Mouse (Mus musculus) forebrain, embryonic 14.5 days (tissue): Measurements from ENCODE around the gene Zbtb12. TPM values are rescaled to one million over a fixed set of nuclear protein-coding genes. Genes with fewer than 3 reads are reported as not detected.
A peak's percentile ranks its signal among the peaks of the same experiment; 100 is the strongest.

Experiments
- ATAC-seq: fragments of 200-750 bp; cut with Nextera tagmentation; 2 replicates; pipeline ENCODE4 v1.8.0; 2017; ENCODE audit warnings: mild to moderate bottlenecking, moderate library complexity
- DNase-seq: peaks from one replicate; pipeline ENCODE4 v3.0.0-alpha.2; 2015; ENCODE audit warnings: low spot score
- H3K27ac ChIP-seq: fragments of 300-500 bp; sonication (generic); 2 replicates; pipeline ENCODE4 v1.5.1; 2014; ENCODE audit warnings: low read depth, mild to moderate bottlenecking, control low read depth, low read length, moderate library complexity
- H3K27me3 ChIP-seq: fragments of 300-500 bp; sonication (generic); replicated peaks from 2 replicates; pipeline ENCODE4 v1.6.1; 2014; ENCODE audit warnings: low read length, control low read depth, mixed read lengths; ENCODE audit not compliant: control insufficient read depth, insufficient read depth
- H3K36me3 ChIP-seq: fragments of 300-500 bp; sonication (generic); 2 replicates; pipeline ENCODE4 v1.6.1; 2014; ENCODE audit warnings: low read length, control low read depth; ENCODE audit not compliant: control insufficient read depth, insufficient read depth
- H3K4me1 ChIP-seq: fragments of 300-500 bp; sonication (generic); 2 replicates; pipeline ENCODE4 v1.6.1; 2014; ENCODE audit warnings: antibody characterized with exemption, low read length, control low read depth; ENCODE audit not compliant: control insufficient read depth, insufficient read depth
- H3K4me2 ChIP-seq: fragments of 300-500 bp; sonication (generic); 2 replicates; pipeline ENCODE4 v1.6.1; 2014; ENCODE audit warnings: mild to moderate bottlenecking, control low read depth, low read length
- H3K4me3 ChIP-seq: fragments of 300-500 bp; sonication (generic); 2 replicates; pipeline ENCODE4 v1.5.1; 2014; ENCODE audit warnings: low read depth, low read length, control low read depth
- H3K9ac ChIP-seq: fragments of 300-500 bp; sonication (generic); 2 replicates; pipeline ENCODE4 v1.6.1; 2014; ENCODE audit warnings: mild to moderate bottlenecking, low read length, control low read depth, moderate library complexity
- H3K9me3 ChIP-seq: fragments of 300-500 bp; sonication (generic); replicated peaks from 2 replicates; pipeline ENCODE4 v1.6.1; 2016; ENCODE audit warnings: low read length, control low read depth, mixed read lengths; ENCODE audit not compliant: control insufficient read depth
- WGBS: fragments of 180-500 bp; shearing (Covaris S2); extraction: QIAGEN DNeasy Blood & Tissue Kit; methylation state at CpG from one replicate; pipeline ENCODE4 v1.1.7; 2014; 5-methylcytosine and 5-hydroxymethylcytosine counted together
- polyA plus RNA-seq: library from polyadenylated mRNA; unstranded; fragments of >200 nt; fragmentation: Nextera tagmentation; extraction: Ambion mirVana; gene quantifications from 2 replicates; pipeline ENCODE4 v1.2.1, GENCODE M21; 2014

The Zbtb12 gene
- polyA plus RNA-seq, 1 experiment from 2014 or later = 3.5 TPM

DNA sequence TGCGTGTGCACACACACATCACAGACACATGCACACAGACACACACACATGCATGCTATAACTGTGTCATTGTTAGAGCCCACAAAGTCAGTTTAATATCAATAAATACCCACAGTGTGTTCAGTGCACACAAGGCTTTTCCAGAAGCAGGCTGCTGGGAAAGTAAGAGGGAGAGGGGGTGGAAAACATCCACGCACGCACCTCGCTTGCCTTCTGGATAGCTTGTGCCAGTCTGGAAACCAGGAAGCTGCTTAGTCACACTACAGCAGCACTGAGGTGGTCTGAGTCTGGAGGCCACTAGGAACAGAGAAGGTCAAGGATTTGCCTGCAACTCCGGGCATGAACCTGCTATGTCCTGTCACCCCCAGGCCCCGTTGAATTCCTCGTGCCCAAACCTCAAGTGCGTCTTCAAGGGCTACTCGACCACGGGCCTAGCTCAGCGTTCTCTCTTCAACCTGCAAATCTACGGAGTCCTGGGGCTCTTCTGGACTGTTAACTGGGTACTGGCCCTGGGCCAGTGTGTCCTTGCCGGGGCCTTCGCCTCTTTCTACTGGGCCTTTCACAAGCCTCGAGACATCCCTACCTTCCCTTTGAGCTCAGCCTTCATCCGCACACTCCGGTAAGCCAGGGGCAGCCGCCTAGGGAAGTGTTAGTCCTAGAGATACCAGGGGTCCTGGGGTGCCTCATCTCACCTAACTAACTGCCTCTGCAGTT is 48.2 kb downstream of the Zbtb12 start:
- Histone ChIP-seq H3K4me1 (peaks cover 7% of the 10 kb centered on the region; the same call in 1 of the 2 replicates), H3K9ac (no peak overlapping the region), H3K27ac (no peak overlapping the region), H3K4me2 (no peak overlapping the region), H3K27me3 (no peaks in the 10 kb centered on the region), H3K4me3 (no peak overlapping the region), H3K36me3 (no peaks in the 10 kb centered on the region), H3K9me3 (no peaks in the 10 kb centered on the region)
- DNase-seq (no peak), ATAC-seq (no peak)
- WGBS = 85% methylated on average over 18 of the region's 18 CpGs

- no peak for DNase-seq
- WGBS = 79% methylated on average over 4 of the region's 4 CpGs
- Histone ChIP-seq H3K27ac (no peak overlapping the region), H3K27me3 (no peaks in the 10 kb centered on the region), H3K36me3 (no peaks in the 10 kb centered on the region), H3K9ac (no peak overlapping the region), H3K4me1 (peaks cover 7% of the 10 kb centered on the region; the same call in 1 of the 2 replicates), H3K4me3 (no peak overlapping the region), H3K4me2 (no peak overlapping the region), H3K9me3 (no peaks in the 10 kb centered on the region)
- ATAC-seq = no peak
Observed at GRCm38 (mm10) chr17:34928841-34929240, 49.6 kb downstream of the Zbtb12 start.

DNA sequence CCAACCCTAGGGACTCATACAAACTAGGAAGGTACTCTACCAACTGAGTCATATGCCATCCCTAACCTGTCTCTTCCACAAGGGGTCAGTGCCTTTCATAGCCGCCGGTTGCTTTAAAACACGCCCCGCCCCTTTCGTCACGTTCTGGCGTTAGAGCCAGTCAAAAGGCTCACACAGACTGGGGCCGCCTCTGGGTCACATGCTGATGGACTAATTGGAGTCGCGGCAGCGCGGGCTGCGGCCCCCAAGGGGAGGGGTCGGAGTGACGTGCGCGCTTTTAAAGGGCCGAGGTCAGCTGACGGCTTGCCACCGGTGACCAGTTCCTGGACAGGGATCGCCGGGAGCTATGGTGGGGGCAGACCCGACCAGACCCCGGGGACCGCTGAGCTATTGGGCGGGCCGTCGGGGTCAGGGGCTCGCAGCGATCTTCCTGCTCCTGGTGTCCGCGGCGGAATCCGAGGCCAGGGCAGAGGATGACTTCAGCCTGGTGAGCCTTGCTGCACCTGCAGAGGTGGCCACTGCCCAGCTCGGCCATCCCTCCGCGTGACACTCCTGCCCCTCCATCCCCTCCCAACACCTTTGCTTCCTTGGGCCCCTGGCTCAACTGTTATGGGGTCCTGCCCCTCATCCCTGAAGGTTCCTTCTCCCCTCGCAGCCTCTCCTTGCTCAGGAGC is 51.9 kb downstream of the Zbtb12 start, which contains the start of gene Neu1:
Gene Neu1 (plus strand): TSS at position 193 of the 674 bp plus-strand sequence.
- Histone ChIP-seq H3K27me3 (no peaks in the 10 kb centered on the region), H3K4me2 (peak within 1 kb of the TSS; percentile 97), H3K9ac (peak within 1 kb of the TSS; percentile 79), H3K36me3 (0 out of 2 replicates have a peak, but pooled peaks cover 6% of the 10 kb centered on the region), H3K9me3 (no peaks in the 10 kb centered on the region), H3K4me3 (peak within 1 kb of the TSS; percentile 68), H3K27ac (0 out of 2 replicates have a peak within 1 kb of the TSS, but pooled peaks have one; percentile 30), H3K4me1 (peaks cover 7% of the 10 kb centered on the region; the same call in 1 of the 2 replicates)
- ATAC-seq (peak; percentile 97), DNase-seq (peak; percentile 98)
- WGBS = under 1% methylated on average over 38 of the region's 38 CpGs

DNA sequence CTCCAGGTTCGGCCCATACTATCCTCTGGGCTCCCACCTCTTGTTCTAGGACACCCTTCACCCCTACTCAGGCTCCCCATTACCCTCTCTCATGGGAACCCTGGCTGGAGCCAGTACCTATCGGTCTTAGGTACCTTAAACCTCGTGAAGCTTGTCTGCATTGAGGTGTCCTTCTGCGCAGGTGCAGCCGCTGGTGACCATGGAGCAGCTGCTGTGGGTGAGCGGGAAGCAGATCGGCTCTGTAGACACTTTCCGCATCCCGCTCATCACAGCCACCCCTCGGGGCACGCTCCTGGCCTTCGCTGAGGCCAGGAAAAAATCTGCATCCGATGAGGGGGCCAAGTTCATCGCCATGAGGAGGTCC is 52.4 kb downstream of the Zbtb12 start:
- Histone ChIP-seq H3K27me3 (no peaks in the 10 kb centered on the region), H3K4me1 (peaks cover 7% of the 10 kb centered on the region; the same call in 1 of the 2 replicates), H3K4me2 (peak overlapping the region; percentile 97), H3K9me3 (no peaks in the 10 kb centered on the region), H3K36me3 (0 out of 2 replicates have a peak, but pooled peaks cover 6% of the 10 kb centered on the region), H3K4me3 (peak overlapping the region; percentile 68), H3K9ac (peak overlapping the region; percentile 79), H3K27ac (no peak overlapping the region)
- ATAC-seq (no peak), DNase-seq (no peak)
- WGBS = 23% methylated on average over 14 of the region's 14 CpGs

DNA sequence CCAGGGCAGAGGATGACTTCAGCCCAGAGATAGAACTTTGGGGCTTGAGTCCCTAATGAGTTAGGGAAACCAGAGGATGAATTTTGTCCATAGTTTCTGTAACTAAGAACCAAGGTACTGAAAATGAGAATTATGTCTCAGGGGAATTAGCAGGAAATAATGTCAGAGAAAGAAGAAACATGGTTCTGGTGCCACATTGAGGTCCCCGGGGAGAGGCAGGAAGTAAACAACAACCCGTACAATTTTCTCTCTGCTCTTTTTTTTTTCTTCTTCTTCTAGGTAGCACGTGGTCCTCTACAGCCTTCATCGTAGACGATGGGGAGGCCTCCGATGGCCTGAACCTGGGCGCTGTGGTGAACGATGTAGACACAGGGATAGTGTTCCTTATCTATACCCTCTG is 53.0 kb downstream of the Zbtb12 start:
- DNase-seq = no peak

GRCm38 (mm10) chr17:34934031-34934430 is 54.7 kb downstream of the Zbtb12 start:
- H3K4me3 ChIP-seq = no peak overlapping the region
- 80% methylated on average over 24 of the region's 24 CpGs for WGBS
- no peak for ATAC-seq
- H3K4me2 ChIP-seq = no peak overlapping the region
- H3K36me3 ChIP-seq = 0 out of 2 replicates have a peak, but pooled peaks cover 6% of the 10 kb centered on the region
- no peaks in the 10 kb centered on the region for H3K27me3 ChIP-seq
- H3K27ac ChIP-seq = peak overlapping the region; percentile 30; the same call in 1 of the 2 replicates
- no peak overlapping the region for H3K9ac ChIP-seq
- DNase-seq = no peak
- peaks cover 7% of the 10 kb centered on the region; the same call in 1 of the 2 replicates for H3K4me1 ChIP-seq
- no peaks in the 10 kb centered on the region for H3K9me3 ChIP-seq

More for the DNA sequence above, 53.0 kb downstream of the Zbtb12 start:
- 91% methylated on average over 8 of the region's 8 CpGs for WGBS
- H3K4me3 ChIP-seq = peak overlapping the region; percentile 68
- H3K4me2 ChIP-seq = peak overlapping the region; percentile 97
- H3K4me1 ChIP-seq = peaks cover 7% of the 10 kb centered on the region; the same call in 1 of the 2 replicates
- H3K9me3 ChIP-seq = no peaks in the 10 kb centered on the region
- no peak for ATAC-seq
- no peaks in the 10 kb centered on the region for H3K27me3 ChIP-seq
- H3K27ac ChIP-seq = no peak overlapping the region
- H3K9ac ChIP-seq = peak overlapping the region; percentile 79
- 0 out of 2 replicates have a peak, but pooled peaks cover 6% of the 10 kb centered on the region for H3K36me3 ChIP-seq

GRCm38 (mm10) chr17:34934830-34935229 is 55.5 kb downstream of the Zbtb12 start:
- H3K27ac ChIP-seq = no peak overlapping the region
- 66% methylated on average over 8 of the region's 8 CpGs for WGBS
- H3K9ac ChIP-seq = no peak overlapping the region
- H3K4me1 ChIP-seq = peaks cover 7% of the 10 kb centered on the region; the same call in 1 of the 2 replicates
- no peak for DNase-seq
- no peak for ATAC-seq
- no peak overlapping the region for H3K4me2 ChIP-seq
- no peaks in the 10 kb centered on the region for H3K27me3 ChIP-seq
- 0 out of 2 replicates have a peak, but pooled peaks cover 6% of the 10 kb centered on the region for H3K36me3 ChIP-seq
- no peaks in the 10 kb centered on the region for H3K9me3 ChIP-seq
- H3K4me3 ChIP-seq = no peak overlapping the region

GRCm38 (mm10) chr17:34937960-34938505 is 58.8 kb downstream of the Zbtb12 start:
- Histone ChIP-seq H3K9ac (no peak overlapping the region), H3K27me3 (no peaks in the 10 kb centered on the region), H3K4me3 (no peak overlapping the region), H3K27ac (no peak overlapping the region), H3K36me3 (0 out of 2 replicates have a peak, but pooled peaks cover 6% of the 10 kb centered on the region), H3K4me2 (no peak overlapping the region), H3K9me3 (no peaks in the 10 kb centered on the region), H3K4me1 (no peaks in the 10 kb centered on the region)
- ATAC-seq (no peak), DNase-seq (no peak)
- 89% methylated on average over 6 of the region's 6 CpGs for WGBS
